ENCODE assay signal across 24 mouse cellular contexts in genomic region chr2:30451525-30451924, GRCm38 (mm10). TPM values are rescaled to one million over a fixed set of nuclear protein-coding genes. Genes with fewer than 3 reads are reported as not detected.
DNase-seq lines count a peak whose midpoint lies in the region; ATAC-seq and TF ChIP-seq lines count a peak whose summit lies in the region.
"Had no signal": no experiment of that assay in that cellular context is flagged by ENCODE, and none has a peak within 500 bp of the region (broad histone marks: within the 10 kb centered on the region; RNA-seq: fewer than 3 reads in every experiment).

No protein-coding gene starts in this region.

- no peaks in the 10 kb centered on the region for H3K4me1 ChIP-seq in kidney, postnatal 0 days (replicated peaks; ENCODE audit: insufficient read depth, low read length)
- no peaks in the 10 kb centered on the region; the same call in 1 of the 2 replicates for H3K4me1 ChIP-seq in kidney, embryonic 14.5 days (ENCODE audit: control insufficient read depth, insufficient read depth, low read length)
- H3K4me1 ChIP-seq in embryonic facial prominence, embryonic 13.5 days, result peaks cover 14% of the 10 kb centered on the region
- peaks cover 2% of the 10 kb centered on the region; the same call in 1 of the 2 replicates for H3K4me1 ChIP-seq in stomach, embryonic 16.5 days (ENCODE audit: control insufficient read depth, insufficient read depth, low read length)
- H3K4me1 ChIP-seq: forebrain, embryonic 12.5 days; forebrain, embryonic 15.5 days had no signal

- H3K9ac ChIP-seq in kidney, postnatal 0 days (ENCODE audit: low read depth, low read length), result no peak overlapping the region
- no peak overlapping the region for H3K9ac ChIP-seq in kidney, embryonic 14.5 days (ENCODE audit: low read depth, low read length)
- H3K9ac ChIP-seq in embryonic facial prominence, embryonic 13.5 days, result 0 out of 2 replicates have a peak overlapping the region, but pooled peaks have one; percentile 2
- no peak overlapping the region for H3K9ac ChIP-seq in stomach, embryonic 16.5 days (ENCODE audit: low read length)
- H3K9ac ChIP-seq: forebrain, embryonic 12.5 days; forebrain, embryonic 15.5 days; hindbrain, embryonic 13.5 days had no signal

- no peak overlapping the region for H3K4me2 ChIP-seq in kidney, postnatal 0 days (ENCODE audit: low read length)
- no peak overlapping the region for H3K4me2 ChIP-seq in kidney, embryonic 14.5 days (replicated peaks; ENCODE audit: low read depth, low read length)
- no peak overlapping the region for H3K4me2 ChIP-seq in embryonic facial prominence, embryonic 13.5 days
- no peak overlapping the region for H3K4me2 ChIP-seq in stomach, embryonic 16.5 days (ENCODE audit: low read depth, low read length)
- H3K4me2 ChIP-seq: forebrain, embryonic 12.5 days; forebrain, embryonic 15.5 days; heart, embryonic 11.5 days; hindbrain, embryonic 13.5 days had no signal

- H3K4me3 ChIP-seq in kidney, postnatal 0 days (replicated peaks; ENCODE audit: low read depth, low read length), result no peak overlapping the region
- H3K4me3 ChIP-seq in kidney, embryonic 14.5 days (ENCODE audit: low read length), result no peak overlapping the region
- no peak overlapping the region for H3K4me3 ChIP-seq in embryonic facial prominence, embryonic 13.5 days
- H3K4me3 ChIP-seq in stomach, embryonic 16.5 days (replicated peaks; ENCODE audit: low read length), result no peak overlapping the region
- H3K4me3 ChIP-seq: erythroblast, embryonic 14.5 days; forebrain, embryonic 12.5 days; forebrain, embryonic 15.5 days; heart, adult 2 months; hindbrain, embryonic 10.5 days; hindbrain, embryonic 13.5 days had no signal

- WGBS in kidney, postnatal 0 days, result 71% methylated on average over 3 of the region's 3 CpGs
- WGBS in kidney, embryonic 14.5 days, result 91% methylated on average over 3 of the region's 3 CpGs
- WGBS in embryonic facial prominence, embryonic 13.5 days, result 79% methylated on average over 3 of the region's 3 CpGs
- WGBS in stomach, embryonic 16.5 days, result 72% methylated on average over 3 of the region's 3 CpGs

- peak; percentile 12 for DNase-seq in cerebellum, adult 11-12 months
- DNase-seq in cerebellum, adult 8-10 months, result no peak
- no peak for DNase-seq in kidney, postnatal 0 days (ENCODE audit: low spot score)
- no peak for DNase-seq in thymus, postnatal 10 days (ENCODE audit: low spot score in 2 of 2)
- no peak for DNase-seq in embryo, embryonic 10.5 days (ENCODE audit: low spot score)
- DNase-seq: adrenal gland, adult 8-10 months; adrenal gland, postnatal 25 days; cerebellum, adult 18-20 months; cerebellum, adult 9-11 months; cerebellum, postnatal 25 days; embryo, embryonic 11 days; gastrocnemius, postnatal 25 days; heart, adult 2 months had no signal

- H3K9me3 ChIP-seq in kidney, postnatal 0 days (replicated peaks; ENCODE audit: low read length), result no peaks in the 10 kb centered on the region
- H3K9me3 ChIP-seq in kidney, embryonic 14.5 days (ENCODE audit: control insufficient read depth, low read length), result peaks cover 6% of the 10 kb centered on the region; the same call in 1 of the 2 replicates
- peaks cover 7% of the 10 kb centered on the region; the same call in 1 of the 2 replicates for H3K9me3 ChIP-seq in embryonic facial prominence, embryonic 13.5 days
- H3K9me3 ChIP-seq in stomach, embryonic 16.5 days (replicated peaks; ENCODE audit: control insufficient read depth, low read length), result peaks cover 6% of the 10 kb centered on the region; the same call in 1 of the 2 replicates
- H3K9me3 ChIP-seq: forebrain, embryonic 15.5 days; hindbrain, embryonic 13.5 days had no signal

- H3K27ac ChIP-seq in kidney, postnatal 0 days, result no peak overlapping the region
- no peak overlapping the region for H3K27ac ChIP-seq in kidney, embryonic 14.5 days (ENCODE audit: low read depth, low read length)
- H3K27ac ChIP-seq in embryonic facial prominence, embryonic 13.5 days, result no peak overlapping the region
- peak overlapping the region; percentile 43 for H3K27ac ChIP-seq in stomach, embryonic 16.5 days (ENCODE audit: low read length)
- H3K27ac ChIP-seq: forebrain, embryonic 12.5 days; forebrain, embryonic 15.5 days; heart, adult 2 months; hindbrain, embryonic 13.5 days had no signal

- TF ChIP-seq CTCF in kidney, postnatal 0 days (IDR thresholded peaks at IDR 0.05; ENCODE audit: low read depth), result no peak

- H3K27me3 ChIP-seq in kidney, postnatal 0 days (ENCODE audit: insufficient read depth, low read length), result no peaks in the 10 kb centered on the region
- no peaks in the 10 kb centered on the region for H3K27me3 ChIP-seq in kidney, embryonic 14.5 days (ENCODE audit: control insufficient read depth, insufficient read depth, low read length)
- H3K27me3 ChIP-seq in embryonic facial prominence, embryonic 13.5 days, result no peaks in the 10 kb centered on the region
- no peaks in the 10 kb centered on the region for H3K27me3 ChIP-seq in stomach, embryonic 16.5 days (ENCODE audit: control insufficient read depth, insufficient read depth, low read length)
- H3K27me3 ChIP-seq: forebrain, embryonic 12.5 days; forebrain, embryonic 15.5 days; hindbrain, embryonic 13.5 days had no signal

- ATAC-seq in kidney, postnatal 0 days (replicated peaks; ENCODE audit: low FRiP score, low read depth), result 0 out of 2 replicates have a peak, but pooled peaks have one; percentile 16
- ATAC-seq in kidney, embryonic 14.5 days (ENCODE audit: low FRiP score, low TSS enrichment), result no peak
- no peak for ATAC-seq in embryonic facial prominence, embryonic 13.5 days (ENCODE audit: insufficient number of reproducible peaks, insufficient read depth, low FRiP score, low TSS enrichment, low read depth)
- ATAC-seq in stomach, embryonic 16.5 days (ENCODE audit: insufficient read depth, low FRiP score), result no peak
- ATAC-seq: activated CD4-positive, CD25-positive, alpha-beta regulatory T cell, adult 4 months; forebrain, embryonic 15.5 days; hindbrain, embryonic 16.5 days had no signal

- peaks cover 22% of the 10 kb centered on the region for H3K36me3 ChIP-seq in kidney, postnatal 0 days (ENCODE audit: insufficient read depth, low read length)
- peaks cover 34% of the 10 kb centered on the region for H3K36me3 ChIP-seq in kidney, embryonic 14.5 days (ENCODE audit: control insufficient read depth, insufficient read depth, low read length)
- peaks cover 61% of the 10 kb centered on the region for H3K36me3 ChIP-seq in embryonic facial prominence, embryonic 13.5 days
- H3K36me3 ChIP-seq in stomach, embryonic 16.5 days (ENCODE audit: control insufficient read depth, insufficient read depth, low read length), result peaks cover 23% of the 10 kb centered on the region

RNA-seq across cellular contexts. Expression of gene Ier5l, which starts 22.5 kb away (rescaled TPM):
- 3.5 and 8.1 TPM in 2 replicates for polyA plus RNA-seq in kidney, postnatal 0 days (2015; fragmentation: Nextera tagmentation; extraction: Ambion mirVana)
- polyA plus RNA-seq in kidney, embryonic 14.5 days (2014; fragmentation: Nextera tagmentation; extraction: Ambion mirVana), result 5.5 and 7.2 TPM in 2 replicates
- 3.5 and 4.0 TPM in 2 replicates for polyA plus RNA-seq in embryonic facial prominence, embryonic 13.5 days (2015; fragmentation: Nextera tagmentation; extraction: Ambion mirVana)
- 0.56 and 0.83 TPM in 2 replicates for polyA plus RNA-seq in stomach, embryonic 16.5 days (2015; fragmentation: Nextera tagmentation; extraction: Ambion mirVana)

RNA-seq across cellular contexts. Expression of gene Ptpa, which starts 35.7 kb away (rescaled TPM):
- 131 and 142 TPM in 2 replicates for polyA plus RNA-seq in kidney, postnatal 0 days (2015; fragmentation: Nextera tagmentation; extraction: Ambion mirVana)
- 92.3 and 96.0 TPM in 2 replicates for polyA plus RNA-seq in kidney, embryonic 14.5 days (2014; fragmentation: Nextera tagmentation; extraction: Ambion mirVana)
- 150 and 163 TPM in 2 replicates for polyA plus RNA-seq in embryonic facial prominence, embryonic 13.5 days (2015; fragmentation: Nextera tagmentation; extraction: Ambion mirVana)
- polyA plus RNA-seq in stomach, embryonic 16.5 days (2015; fragmentation: Nextera tagmentation; extraction: Ambion mirVana), result 138 and 146 TPM in 2 replicates

RNA-seq across cellular contexts. Expression of gene Crat, which starts 35.9 kb away (rescaled TPM):
- 42.9 and 49.2 TPM in 2 replicates for polyA plus RNA-seq in kidney, postnatal 0 days (2015; fragmentation: Nextera tagmentation; extraction: Ambion mirVana)
- 21.4 and 30.6 TPM in 2 replicates for polyA plus RNA-seq in kidney, embryonic 14.5 days (2014; fragmentation: Nextera tagmentation; extraction: Ambion mirVana)
- polyA plus RNA-seq in embryonic facial prominence, embryonic 13.5 days (2015; fragmentation: Nextera tagmentation; extraction: Ambion mirVana), result 22.5 and 25.0 TPM in 2 replicates
- 27.7 and 29.0 TPM in 2 replicates for polyA plus RNA-seq in stomach, embryonic 16.5 days (2015; fragmentation: Nextera tagmentation; extraction: Ambion mirVana)

RNA-seq across cellular contexts. Expression of gene Dolpp1, which starts 59.5 kb away (rescaled TPM):
- 23.4 and 24.5 TPM in 2 replicates for polyA plus RNA-seq in kidney, postnatal 0 days (2015; fragmentation: Nextera tagmentation; extraction: Ambion mirVana)
- 31.0 and 34.7 TPM in 2 replicates for polyA plus RNA-seq in kidney, embryonic 14.5 days (2014; fragmentation: Nextera tagmentation; extraction: Ambion mirVana)
- polyA plus RNA-seq in embryonic facial prominence, embryonic 13.5 days (2015; fragmentation: Nextera tagmentation; extraction: Ambion mirVana), result 31.9 and 34.9 TPM in 2 replicates
- 39.0 and 45.8 TPM in 2 replicates for polyA plus RNA-seq in stomach, embryonic 16.5 days (2015; fragmentation: Nextera tagmentation; extraction: Ambion mirVana)
